Mouse (Mus musculus) intestine, postnatal 0 days (tissue): ENCODE measurements at regions not wholly inside any gene's neighbourhood (a gene's known extent, or its start where the extent isn't known, plus 50 kb on each side); places are given as distances from the start of the nearest gene placed in this dataset.

Experiments
- ATAC-seq: fragments of 200-750 bp; cut with Nextera tagmentation; 2 replicates; pipeline ENCODE4 v1.8.0; 2017; ENCODE audit warnings: mild to moderate bottlenecking, moderate TSS enrichment, moderate library complexity
- H3K27ac ChIP-seq: fragments of 300-500 bp; sonication (generic); 2 replicates; pipeline ENCODE4 v1.5.1; 2014; ENCODE audit warnings: mild to moderate bottlenecking, low read depth, low read length, moderate library complexity
- H3K27me3 ChIP-seq: fragments of 300-500 bp; sonication (generic); replicated peaks from 2 replicates; pipeline ENCODE4 v1.6.1; 2014; ENCODE audit warnings: low read length, mixed read lengths; ENCODE audit not compliant: control insufficient read depth, insufficient read depth
- H3K36me3 ChIP-seq: fragments of 300-500 bp; sonication (generic); 2 replicates; pipeline ENCODE4 v1.6.1; 2014; ENCODE audit warnings: mild to moderate bottlenecking, moderate library complexity; ENCODE audit not compliant: control insufficient read depth, insufficient read depth
- H3K4me1 ChIP-seq: fragments of 300-500 bp; sonication (generic); replicated peaks from 2 replicates; pipeline ENCODE4 v1.6.1; 2014; ENCODE audit warnings: antibody characterized with exemption, low read length, mixed read lengths; ENCODE audit not compliant: control insufficient read depth, insufficient read depth
- H3K4me2 ChIP-seq: fragments of 300-500 bp; sonication (generic); replicated peaks from 2 replicates; pipeline ENCODE4 v1.6.1; 2014; ENCODE audit warnings: low read depth, mild to moderate bottlenecking, moderate library complexity
- H3K4me3 ChIP-seq: fragments of 300-500 bp; sonication (generic); 2 replicates; pipeline ENCODE4 v1.5.1; 2014; ENCODE audit warnings: low read depth, low read length
- H3K9ac ChIP-seq: fragments of 300-500 bp; sonication (generic); 2 replicates; pipeline ENCODE4 v1.6.1; 2014; ENCODE audit warnings: mild to moderate bottlenecking, low read depth, low read length
- H3K9me3 ChIP-seq: fragments of 300-500 bp; sonication (generic); 2 replicates; pipeline ENCODE4 v1.6.1; 2016; ENCODE audit warnings: mixed run types; ENCODE audit not compliant: control insufficient read depth
- CTCF ChIP-seq: sonication (generic); IDR thresholded peaks from 2 replicates; pipeline ENCODE4 v1.5.1; 2016; ENCODE audit warnings: low read depth, mild to moderate bottlenecking, control low read depth, antibody characterized with exemption, moderate library complexity
- WGBS: fragments of 180-500 bp; shearing (Covaris S2); extraction: QIAGEN DNeasy Blood & Tissue Kit; methylation state at CpG from one replicate; pipeline ENCODE4 v1.1.7; 2014; 5-methylcytosine and 5-hydroxymethylcytosine counted together

- no peak for ATAC-seq
- Histone ChIP-seq H3K4me2 (no peak overlapping the region), H3K9me3 (no peaks in the 10 kb centered on the region), H3K4me1 (no peaks in the 10 kb centered on the region), H3K27ac (no peak overlapping the region), H3K4me3 (no peak overlapping the region), H3K27me3 (no peaks in the 10 kb centered on the region), H3K9ac (no peak overlapping the region), H3K36me3 (no peaks in the 10 kb centered on the region)
- TF ChIP-seq CTCF: no peak
- WGBS: 42% methylated on average over 7 of the region's 7 CpGs
Observed at GRCm38 (mm10) chr2:93135324-93135723, 52.0 kb upstream of the Trp53i11 start.

- no peak overlapping the region for H3K9ac ChIP-seq
- H3K4me1 ChIP-seq: no peaks in the 10 kb centered on the region
- WGBS: 77% methylated on average over 10 of the region's 10 CpGs
- no peak for ATAC-seq
- no peaks in the 10 kb centered on the region for H3K9me3 ChIP-seq
- no peak overlapping the region for H3K4me3 ChIP-seq
- H3K4me2 ChIP-seq: no peak overlapping the region
- H3K36me3 ChIP-seq: no peaks in the 10 kb centered on the region
- no peaks in the 10 kb centered on the region for H3K27me3 ChIP-seq
- TF ChIP-seq CTCF: no peak
- no peak overlapping the region for H3K27ac ChIP-seq
Observed at GRCm38 (mm10) chr2:93133301-93133971, 53.9 kb upstream of the Trp53i11 start.

DNA sequence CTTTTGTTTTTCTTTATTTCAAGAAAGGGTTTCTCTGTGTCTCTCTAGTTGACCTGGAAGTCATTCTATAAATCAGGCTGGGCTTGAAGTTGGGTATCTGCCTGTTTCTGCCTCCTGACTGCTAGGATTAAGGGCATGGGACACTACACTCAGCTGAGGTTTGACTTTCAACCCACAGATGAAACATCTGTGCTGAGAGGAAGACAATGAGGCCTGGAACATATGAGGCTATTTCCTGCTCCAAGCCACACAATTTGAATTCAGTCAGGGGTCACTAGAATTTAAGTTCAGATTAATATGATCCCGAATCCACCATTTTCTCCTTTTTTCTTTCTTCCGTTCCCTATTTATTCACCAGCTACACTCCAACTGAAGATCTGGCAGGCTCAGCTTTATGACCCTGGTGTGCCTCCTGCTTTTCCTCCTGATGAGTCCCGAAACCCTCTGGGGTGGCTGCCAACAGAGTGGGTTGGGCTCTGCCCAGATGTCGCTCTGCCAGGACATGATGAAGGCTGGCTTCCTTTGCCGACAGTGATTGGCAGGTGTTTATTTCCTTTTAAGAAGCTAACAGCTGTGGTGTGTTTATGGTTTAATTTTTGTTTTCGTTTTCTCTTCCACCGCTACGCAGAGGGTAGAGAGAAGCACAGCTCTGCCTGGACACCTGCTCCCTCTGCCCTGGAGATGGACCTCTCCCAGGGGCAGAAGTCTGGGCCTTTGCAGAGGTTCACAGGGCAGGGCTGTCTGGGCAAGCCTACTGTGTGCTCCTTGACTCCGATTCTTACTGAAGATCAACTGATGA, 55.3 kb upstream of the Trp53i11 start:
- Histone ChIP-seq H3K4me3 (no peak overlapping the region), H3K27ac (no peak overlapping the region; the same call in 1 of the 2 replicates), H3K27me3 (no peaks in the 10 kb centered on the region), H3K36me3 (no peaks in the 10 kb centered on the region), H3K4me1 (no peaks in the 10 kb centered on the region), H3K9ac (no peak overlapping the region), H3K4me2 (no peak overlapping the region), H3K9me3 (no peaks in the 10 kb centered on the region)
- 59% methylated on average over 9 of the region's 9 CpGs for WGBS
- ATAC-seq: no peak
- TF ChIP-seq CTCF: no peak

DNA sequence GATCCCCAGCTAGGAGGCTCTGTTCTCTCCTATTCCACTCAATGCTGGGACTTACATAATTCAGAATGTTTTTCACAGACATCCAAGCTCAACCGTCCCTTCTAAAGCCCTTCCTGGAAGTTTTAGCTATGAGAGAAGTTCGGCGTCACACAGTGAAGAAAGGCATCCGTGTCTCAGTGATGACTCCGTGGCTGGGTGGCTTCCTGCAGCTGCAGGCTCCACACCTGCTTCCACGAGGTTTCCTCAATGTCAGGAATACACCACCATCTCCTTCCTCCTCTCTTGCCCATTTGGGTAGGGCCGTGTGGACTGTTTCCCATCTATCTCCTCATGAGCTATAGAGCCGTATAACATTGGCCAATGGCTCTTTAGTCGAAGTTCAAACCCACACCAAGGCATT, 56.1 kb upstream of the Trp53i11 start:
- no peak for ATAC-seq
- 71% methylated on average over 9 of the region's 9 CpGs for WGBS
- no peaks in the 10 kb centered on the region for H3K36me3 ChIP-seq

DNA sequence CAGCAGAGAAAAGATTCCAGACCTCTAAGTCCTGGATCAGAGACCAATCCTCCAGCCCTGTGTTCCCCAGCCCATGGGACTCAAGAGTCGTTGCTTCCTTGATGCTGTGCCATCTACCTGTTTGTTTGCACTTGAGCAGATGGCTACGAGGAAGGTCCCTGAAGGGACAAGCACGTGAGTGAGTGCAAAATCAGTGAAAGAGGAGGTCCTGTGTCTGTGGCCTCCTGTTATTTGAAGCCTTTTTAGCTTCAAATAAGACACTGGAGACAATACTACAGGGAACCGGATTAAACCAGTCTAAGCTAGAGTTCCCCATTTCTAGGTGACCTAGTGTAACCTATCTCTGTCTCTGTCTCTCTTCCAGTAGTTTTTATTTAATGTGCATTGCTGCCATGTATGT, 58.2 kb upstream of the Trp53i11 start:
- 54% methylated on average over 4 of the region's 4 CpGs for WGBS
- 0 out of 2 replicates have a peak, but pooled peaks cover 3% of the 10 kb centered on the region for H3K4me1 ChIP-seq
- H3K9me3 ChIP-seq: no peaks in the 10 kb centered on the region
- H3K4me2 ChIP-seq: no peak overlapping the region
- no peak for ATAC-seq
- no peak overlapping the region for H3K4me3 ChIP-seq
- TF ChIP-seq CTCF: no peak
- no peaks in the 10 kb centered on the region for H3K36me3 ChIP-seq
- H3K9ac ChIP-seq: no peak overlapping the region
- H3K27me3 ChIP-seq: no peaks in the 10 kb centered on the region
- no peak overlapping the region for H3K27ac ChIP-seq

More for the DNA sequence above, 56.1 kb upstream of the Trp53i11 start:
- H3K4me2 ChIP-seq: no peak overlapping the region
- H3K27me3 ChIP-seq: no peaks in the 10 kb centered on the region
- no peak overlapping the region for H3K4me3 ChIP-seq
- no peak overlapping the region; the same call in 1 of the 2 replicates for H3K27ac ChIP-seq
- H3K9me3 ChIP-seq: no peaks in the 10 kb centered on the region
- TF ChIP-seq CTCF: no peak
- 0 out of 2 replicates have a peak, but pooled peaks cover 3% of the 10 kb centered on the region for H3K4me1 ChIP-seq
- no peak overlapping the region for H3K9ac ChIP-seq

GRCm38 (mm10) chr2:93126595-93127165, 60.7 kb upstream of the Trp53i11 start:
- H3K27me3 ChIP-seq: no peaks in the 10 kb centered on the region
- no peak for ATAC-seq
- no peak overlapping the region for H3K9ac ChIP-seq
- no peak overlapping the region for H3K4me2 ChIP-seq
- no peak overlapping the region for H3K4me3 ChIP-seq
- WGBS: 61% methylated on average over 7 of the region's 7 CpGs
- no peak for TF ChIP-seq CTCF
- no peaks in the 10 kb centered on the region for H3K36me3 ChIP-seq
- 0 out of 2 replicates have a peak, but pooled peaks cover 3% of the 10 kb centered on the region for H3K4me1 ChIP-seq
- no peaks in the 10 kb centered on the region for H3K9me3 ChIP-seq
- no peak overlapping the region for H3K27ac ChIP-seq
